Mouse (Mus musculus): ENCODE data around the gene Srpk1.

Srpk1 gene

GRCm38 (mm10) chr17:28613096-28613495, 9.4 kb downstream of the Srpk1 start:
- DNase-seq, result no peak

GRCm38 (mm10) chr17:28612603-28613002, 9.9 kb downstream of the Srpk1 start:
- no peak for DNase-seq

- DNase-seq, result no peak
Measured at GRCm38 (mm10) chr17:28609543-28609942, 13.0 kb downstream of the Srpk1 start.

- DNase-seq, result no peak
Measured at GRCm38 (mm10) chr17:28601557-28602250, 20.8 kb downstream of the Srpk1 start.

GRCm38 (mm10) chr17:28600780-28601179, 21.7 kb downstream of the Srpk1 start:
- no peak for DNase-seq

- DNase-seq, result peak; percentile 29 to 32
Measured at GRCm38 (mm10) chr17:28593965-28594364, 28.5 kb downstream of the Srpk1 start.

GRCm38 (mm10) chr17:28592998-28593397, 29.5 kb downstream of the Srpk1 start:
- peak; percentile 89 to 91 for DNase-seq

- no peak for DNase-seq
Measured at GRCm38 (mm10) chr17:28591476-28591875, 31.0 kb downstream of the Srpk1 start.

- DNase-seq, result no peak
Measured at GRCm38 (mm10) chr17:28590596-28590995, 31.9 kb downstream of the Srpk1 start.

- no peak for DNase-seq
Measured at GRCm38 (mm10) chr17:28588591-28588990, 33.9 kb downstream of the Srpk1 start.

GRCm38 (mm10) chr17:28586509-28586908, 36.0 kb downstream of the Srpk1 start:
- no peak for DNase-seq

- DNase-seq, result no peak
Measured at GRCm38 (mm10) chr17:28581056-28581455, 41.5 kb downstream of the Srpk1 start.

- DNase-seq, result peak in 1 of 2 experiments; percentile 44
Measured at GRCm38 (mm10) chr17:28580396-28580795, 42.1 kb downstream of the Srpk1 start.

GRCm38 (mm10) chr17:28575244-28576125, 47.0 kb downstream of the Srpk1 start, which contains the start of gene Lhfpl5:
TSS of gene Lhfpl5 (plus strand) at chr17:28575641.
- DNase-seq, result peak; percentile 77 to 84

GRCm38 (mm10) chr17:28572941-28573340, 49.6 kb downstream of the Srpk1 start:
- DNase-seq, result no peak

- DNase-seq, result no peak
Measured at GRCm38 (mm10) chr17:28572521-28572920, 50.0 kb downstream of the Srpk1 start.

GRCm38 (mm10) chr17:28571868-28572267, 50.6 kb downstream of the Srpk1 start:
- DNase-seq, result no peak

- no peak for DNase-seq
Measured at GRCm38 (mm10) chr17:28567541-28567940, 55.0 kb downstream of the Srpk1 start.

- DNase-seq, result no peak
Measured at GRCm38 (mm10) chr17:28565181-28565580, 57.3 kb downstream of the Srpk1 start.

- no peak for DNase-seq
Measured at GRCm38 (mm10) chr17:28561613-28562012, 60.9 kb downstream of the Srpk1 start.

GRCm38 (mm10) chr17:28560598-28560997, 61.9 kb downstream of the Srpk1 start, which contains the start of gene Clps:
TSS of gene Clps (minus strand) at chr17:28560766.
- DNase-seq, result no peak

GRCm38 (mm10) chr17:28557772-28558171, 64.7 kb downstream of the Srpk1 start:
- DNase-seq, result no peak

GRCm38 (mm10) chr17:28556635-28557396, 65.7 kb downstream of the Srpk1 start:
- DNase-seq, result no peak

Measured in cerebellum, postnatal 10 days (tissue).